Mouse (Mus musculus): Measurements from ENCODE around the gene Hyal2. TPM values are rescaled to one million over a fixed set of nuclear protein-coding genes. Genes with fewer than 3 reads are reported as not detected.

The Hyal2 gene
- polyA plus RNA-seq, 1 experiment from 2014 or later, result 53.9 TPM

DNA sequence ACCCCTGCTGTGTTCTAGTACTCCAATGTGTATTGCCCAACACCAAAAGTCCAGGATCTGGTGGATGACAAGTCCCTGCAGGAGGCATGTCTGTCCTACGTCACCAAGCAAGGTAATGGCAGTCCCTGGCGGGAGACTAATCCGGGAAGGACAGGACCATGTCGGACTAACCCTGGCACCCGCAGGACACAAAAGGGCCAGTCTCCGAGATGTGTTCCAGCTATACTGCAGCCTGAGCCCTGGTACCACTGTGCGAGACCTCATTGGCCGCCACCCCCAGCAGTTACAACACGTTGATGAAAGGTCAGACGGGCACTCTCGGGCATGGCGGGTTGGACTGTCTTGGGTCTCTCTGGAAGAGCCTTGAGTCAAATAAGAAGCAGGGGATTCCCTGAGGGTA is 23.0 kb upstream of the Hyal2 start:
- DNase-seq, result no peak
- peaks cover 29% of the 10 kb centered on the region for H3K4me1 ChIP-seq (ENCODE audit: insufficient read depth)
- WGBS (ENCODE audit: insufficient replicate concordance), result 90% methylated on average over 12 of the region's 12 CpGs

DNA sequence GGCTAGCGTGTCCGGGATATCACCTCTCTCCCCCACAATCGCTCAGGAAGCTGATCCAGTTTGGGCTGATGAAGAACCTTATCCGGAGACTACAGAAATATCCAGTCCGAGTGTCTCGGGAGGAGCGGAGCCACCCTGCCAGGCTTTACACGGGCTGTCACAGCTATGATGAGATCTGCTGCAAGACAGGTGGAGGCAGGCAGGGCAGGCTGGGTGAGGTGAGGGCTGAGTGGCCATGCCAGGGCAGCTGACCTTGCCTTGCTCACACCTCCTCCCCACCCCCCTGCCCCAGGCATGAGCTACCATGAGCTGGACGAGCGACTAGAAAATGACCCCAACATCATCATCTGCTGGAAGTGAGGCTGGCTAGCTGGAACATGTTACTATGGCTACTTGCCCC is 22.5 kb upstream of the Hyal2 start:
- H3K4me2 ChIP-seq (ENCODE audit: low read depth, low read length), result no peak overlapping the region
- H3K27ac ChIP-seq (ENCODE audit: low read depth), result no peak overlapping the region
- ATAC-seq, result no peak
- H3K4me3 ChIP-seq (ENCODE audit: low read depth, low read length), result no peak overlapping the region
- 78% methylated on average over 10 of the region's 10 CpGs for WGBS (ENCODE audit: insufficient replicate concordance)
- no peak for DNase-seq
- H3K36me3 ChIP-seq (replicated peaks; ENCODE audit: insufficient read depth, low read length), result peaks cover 3% of the 10 kb centered on the region; the same call in 1 of the 2 replicates
- H3K9me3 ChIP-seq (ENCODE audit: low read length), result no peaks in the 10 kb centered on the region
- peaks cover 33% of the 10 kb centered on the region for H3K4me1 ChIP-seq (ENCODE audit: insufficient read depth)
- H3K27me3 ChIP-seq (ENCODE audit: insufficient read depth, low read length), result 0 out of 2 replicates have a peak, but pooled peaks cover 2% of the 10 kb centered on the region
- no peak overlapping the region for H3K9ac ChIP-seq (replicated peaks)
- TF ChIP-seq CTCF (IDR thresholded peaks at IDR 0.05; ENCODE audit: low read depth) (no peak), EP300 (IDR thresholded peaks at IDR 0.05; ENCODE audit: low read depth) (no peak)

More for the DNA sequence above, 23.0 kb upstream of the Hyal2 start:
- no peak overlapping the region for H3K9ac ChIP-seq (replicated peaks)
- H3K4me2 ChIP-seq (ENCODE audit: low read depth, low read length), result no peak overlapping the region
- H3K9me3 ChIP-seq (ENCODE audit: low read length), result no peaks in the 10 kb centered on the region
- H3K36me3 ChIP-seq (replicated peaks; ENCODE audit: insufficient read depth, low read length), result peaks cover 8% of the 10 kb centered on the region; the same call in 1 of the 2 replicates
- TF ChIP-seq EP300 (IDR thresholded peaks at IDR 0.05; ENCODE audit: low read depth) (no peak), CTCF (IDR thresholded peaks at IDR 0.05; ENCODE audit: low read depth) (no peak)
- ATAC-seq, result no peak
- no peak overlapping the region for H3K4me3 ChIP-seq (ENCODE audit: low read depth, low read length)
- no peaks in the 10 kb centered on the region for H3K27me3 ChIP-seq (ENCODE audit: insufficient read depth, low read length)
- H3K27ac ChIP-seq (ENCODE audit: low read depth), result no peak overlapping the region

GRCm38 (mm10) chr9:107545602-107546001 is 22.1 kb upstream of the Hyal2 start:
- Histone ChIP-seq H3K9ac (replicated peaks) (no peak overlapping the region), H3K27ac (ENCODE audit: low read depth) (no peak overlapping the region), H3K4me3 (ENCODE audit: low read depth, low read length) (no peak overlapping the region), H3K36me3 (replicated peaks; ENCODE audit: insufficient read depth, low read length) (peaks cover 3% of the 10 kb centered on the region; the same call in 1 of the 2 replicates), H3K4me2 (ENCODE audit: low read depth, low read length) (no peak overlapping the region), H3K4me1 (ENCODE audit: insufficient read depth) (peaks cover 37% of the 10 kb centered on the region), H3K9me3 (ENCODE audit: low read length) (no peaks in the 10 kb centered on the region), H3K27me3 (ENCODE audit: insufficient read depth, low read length) (0 out of 2 replicates have a peak, but pooled peaks cover 3% of the 10 kb centered on the region)
- WGBS (ENCODE audit: insufficient replicate concordance), result 10% methylated on average over 3 of the region's 3 CpGs
- DNase-seq, result peak; percentile 85
- no peak for TF ChIP-seq EP300 (IDR thresholded peaks at IDR 0.05; ENCODE audit: low read depth)
- TF ChIP-seq CTCF (IDR thresholded peaks at IDR 0.05; ENCODE audit: low read depth), result peak; percentile 97
- ATAC-seq, result no peak

DNA sequence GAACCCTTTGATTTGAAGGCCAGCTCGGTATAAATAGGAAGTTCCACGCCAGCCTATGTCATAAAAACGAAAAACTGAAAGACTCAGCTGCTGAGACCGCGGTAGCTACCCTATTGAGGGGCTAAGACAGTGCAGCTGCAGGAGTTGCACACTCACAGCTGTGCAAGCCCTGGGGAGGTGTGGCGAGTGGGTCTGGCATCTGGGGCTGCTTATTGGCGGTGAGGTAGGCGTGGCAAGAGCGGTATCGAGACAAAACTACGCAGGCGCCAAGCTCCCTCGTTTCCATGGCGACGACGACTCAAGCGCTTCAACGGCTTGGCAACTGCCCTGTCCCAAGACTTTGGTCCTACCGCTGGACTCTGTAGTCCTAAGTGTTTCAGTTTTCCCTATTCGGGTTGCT is 20.7 kb upstream of the Hyal2 start, which contains the start of gene Zmynd10:
Zmynd10 (plus strand) TSS at position 273 of the 400 bp plus-strand sequence.
- Histone ChIP-seq H3K4me1 (ENCODE audit: insufficient read depth) (peaks cover 43% of the 10 kb centered on the region), H3K9ac (replicated peaks) (peak within 1 kb of the TSS; percentile 4; the same call in 1 of the 2 replicates), H3K9me3 (ENCODE audit: low read length) (no peaks in the 10 kb centered on the region), H3K4me2 (ENCODE audit: low read depth, low read length) (peak within 1 kb of the TSS; percentile 57), H3K4me3 (ENCODE audit: low read depth, low read length) (no peak within 1 kb of the TSS), H3K27ac (ENCODE audit: low read depth) (0 out of 2 replicates have a peak within 1 kb of the TSS, but pooled peaks have one; percentile 1), H3K36me3 (replicated peaks; ENCODE audit: insufficient read depth, low read length) (peaks cover 3% of the 10 kb centered on the region; the same call in 1 of the 2 replicates), H3K27me3 (ENCODE audit: insufficient read depth, low read length) (0 out of 2 replicates have a peak, but pooled peaks cover 7% of the 10 kb centered on the region)
- peak; percentile 60 for ATAC-seq
- 3% methylated on average over 20 of the region's 20 CpGs for WGBS (ENCODE audit: insufficient replicate concordance)
- TF ChIP-seq EP300 (IDR thresholded peaks at IDR 0.05; ENCODE audit: low read depth), result no peak
- no peak for TF ChIP-seq CTCF (IDR thresholded peaks at IDR 0.05; ENCODE audit: low read depth)
- DNase-seq, result peak; percentile 90

DNA sequence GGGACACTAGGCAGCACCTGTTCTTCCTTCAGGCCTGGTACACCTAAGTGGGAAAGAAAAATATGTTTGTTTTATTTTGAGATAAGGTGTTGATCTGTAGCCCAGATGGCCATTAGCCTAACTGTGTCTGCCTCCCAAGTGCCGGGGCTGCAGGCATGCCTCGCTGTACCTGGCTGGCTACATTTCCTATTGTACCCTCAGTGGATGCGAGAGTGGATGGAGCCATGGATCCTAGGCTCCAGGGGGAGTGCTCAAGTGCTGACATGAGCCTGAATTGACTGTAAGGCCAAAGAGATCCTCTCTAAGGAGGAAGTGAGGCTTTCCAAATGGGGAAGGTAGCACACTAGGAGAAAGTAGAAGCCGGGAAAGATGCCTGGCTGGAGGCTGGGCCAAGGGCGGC is 19.8 kb upstream of the Hyal2 start:
- H3K9me3 ChIP-seq (ENCODE audit: low read length), result no peaks in the 10 kb centered on the region
- peaks cover 43% of the 10 kb centered on the region for H3K4me1 ChIP-seq (ENCODE audit: insufficient read depth)
- 0 out of 2 replicates have a peak, but pooled peaks cover 10% of the 10 kb centered on the region for H3K27me3 ChIP-seq (ENCODE audit: insufficient read depth, low read length)
- ATAC-seq (no peak), DNase-seq (no peak)
- no peak overlapping the region for H3K9ac ChIP-seq (replicated peaks)
- H3K4me2 ChIP-seq (ENCODE audit: low read depth, low read length), result no peak overlapping the region
- WGBS (ENCODE audit: insufficient replicate concordance), result 73% methylated on average over 5 of the region's 5 CpGs
- no peak overlapping the region for H3K4me3 ChIP-seq (ENCODE audit: low read depth, low read length)
- H3K36me3 ChIP-seq (replicated peaks; ENCODE audit: insufficient read depth, low read length), result peaks cover 3% of the 10 kb centered on the region; the same call in 1 of the 2 replicates
- H3K27ac ChIP-seq (ENCODE audit: low read depth), result no peak overlapping the region
- TF ChIP-seq EP300 (IDR thresholded peaks at IDR 0.05; ENCODE audit: low read depth) (no peak), CTCF (IDR thresholded peaks at IDR 0.05; ENCODE audit: low read depth) (no peak)

DNA sequence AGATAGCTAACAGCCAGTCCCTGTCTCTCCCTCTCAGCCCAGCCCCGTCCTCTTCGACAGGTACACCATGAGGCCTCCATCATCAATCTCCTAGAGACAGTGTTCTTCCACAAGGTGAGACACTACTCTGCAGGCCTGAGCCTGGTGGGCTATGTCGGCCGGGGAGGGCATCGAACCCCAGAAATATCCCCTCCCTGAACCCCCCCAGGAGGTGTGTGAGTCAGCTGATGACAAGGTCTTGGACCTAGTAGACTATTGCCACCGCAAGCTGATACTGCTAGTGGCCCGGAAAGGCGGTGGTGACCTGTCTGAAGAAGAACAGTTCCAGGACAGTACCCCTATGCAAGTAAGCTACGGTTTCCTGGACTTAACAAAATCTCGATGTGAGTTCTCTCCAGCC is 18.9 kb upstream of the Hyal2 start:
- Histone ChIP-seq H3K27ac (ENCODE audit: low read depth) (no peak overlapping the region), H3K9me3 (ENCODE audit: low read length) (no peaks in the 10 kb centered on the region), H3K36me3 (replicated peaks; ENCODE audit: insufficient read depth, low read length) (peaks cover 3% of the 10 kb centered on the region; the same call in 1 of the 2 replicates), H3K4me2 (ENCODE audit: low read depth, low read length) (no peak overlapping the region), H3K4me3 (ENCODE audit: low read depth, low read length) (no peak overlapping the region), H3K9ac (replicated peaks) (no peak overlapping the region), H3K4me1 (ENCODE audit: insufficient read depth) (peaks cover 51% of the 10 kb centered on the region), H3K27me3 (ENCODE audit: insufficient read depth, low read length) (0 out of 2 replicates have a peak, but pooled peaks cover 10% of the 10 kb centered on the region)
- WGBS (ENCODE audit: insufficient replicate concordance), result 86% methylated on average over 10 of the region's 10 CpGs
- TF ChIP-seq EP300 (IDR thresholded peaks at IDR 0.05; ENCODE audit: low read depth) (no peak), CTCF (IDR thresholded peaks at IDR 0.05; ENCODE audit: low read depth) (no peak)
- DNase-seq (no peak), ATAC-seq (no peak)

Measured in liver, postnatal 0 days (tissue).